Mouse (Mus musculus) kidney, postnatal 36 days (tissue): ENCODE measurements at regions not wholly inside any gene's neighbourhood (a gene's known extent, or its start where the extent isn't known, plus 50 kb on each side); places are given as distances from the start of the nearest gene placed in this dataset.

Experiments used
- DNase-seq, 2 experiments: peaks; one replicate each; pipeline ENCODE4 v3.0.0; 2021 to 2022; ENCODE audit warnings: mixed read lengths in 2 of 2

GRCm38 (mm10) chr13:116619105-116619504 lies 309.6 kb upstream of the Isl1 start:
- no peak for DNase-seq

GRCm38 (mm10) chr13:116596346-116596745 lies 286.9 kb upstream of the Isl1 start:
- no peak for DNase-seq

- no peak for DNase-seq
Observed at GRCm38 (mm10) chr13:116595512-116595911, 286.0 kb upstream of the Isl1 start.

- no peak for DNase-seq
Observed at GRCm38 (mm10) chr13:116575958-116576335, 266.5 kb upstream of the Isl1 start.

- DNase-seq = no peak
Observed at GRCm38 (mm10) chr13:116575274-116575957, 265.9 kb upstream of the Isl1 start.

- no peak for DNase-seq
Observed at GRCm38 (mm10) chr13:116555053-116555452, 245.6 kb upstream of the Isl1 start.

- no peak for DNase-seq
Observed at GRCm38 (mm10) chr13:116535211-116535610, 225.7 kb upstream of the Isl1 start.

GRCm38 (mm10) chr13:116533163-116533562 lies 223.7 kb upstream of the Isl1 start:
- no peak for DNase-seq

GRCm38 (mm10) chr13:116528289-116528688 lies 218.8 kb upstream of the Isl1 start:
- no peak for DNase-seq

GRCm38 (mm10) chr13:116527037-116527436 lies 217.5 kb upstream of the Isl1 start:
- DNase-seq = no peak

GRCm38 (mm10) chr13:116523713-116524303 lies 214.3 kb upstream of the Isl1 start:
- DNase-seq = no peak

GRCm38 (mm10) chr13:116514640-116515311 lies 205.3 kb upstream of the Isl1 start:
- no peak for DNase-seq

GRCm38 (mm10) chr13:116514256-116514639 lies 204.8 kb upstream of the Isl1 start:
- DNase-seq = no peak

- no peak for DNase-seq
Observed at GRCm38 (mm10) chr13:116512398-116512797, 202.9 kb upstream of the Isl1 start.

GRCm38 (mm10) chr13:116508213-116508811 lies 198.8 kb upstream of the Isl1 start:
- DNase-seq = no peak

- DNase-seq = no peak
Observed at GRCm38 (mm10) chr13:116497659-116498414, 188.3 kb upstream of the Isl1 start.

- DNase-seq = no peak
Observed at GRCm38 (mm10) chr13:116495641-116496040, 186.2 kb upstream of the Isl1 start.

- no peak for DNase-seq
Observed at GRCm38 (mm10) chr13:116489420-116489819, 179.9 kb upstream of the Isl1 start.

- DNase-seq = no peak
Observed at GRCm38 (mm10) chr13:116474611-116475010, 165.1 kb upstream of the Isl1 start.

GRCm38 (mm10) chr13:116461757-116462156 lies 152.3 kb upstream of the Isl1 start:
- peak in 1 of 2 experiments; percentile 7 for DNase-seq

GRCm38 (mm10) chr13:116443165-116443955 lies 133.9 kb upstream of the Isl1 start:
- DNase-seq = peak in 1 of 2 experiments; percentile 1

- DNase-seq = no peak
Observed at GRCm38 (mm10) chr13:116417768-116418167, 108.3 kb upstream of the Isl1 start.
